Mouse (Mus musculus) cerebellum, adult 8-10 months (tissue): ENCODE data around the gene R3hdm4.
"Not testable (repeated sequence)": the region's sequence is repeated elsewhere in the genome, so short reads cannot be mapped to it uniquely, and the experiment has no call there.

ENCODE experiments used
- DNase-seq: peaks from one replicate; pipeline ENCODE4 v3.0.0; 2022

Gene R3hdm4

DNA sequence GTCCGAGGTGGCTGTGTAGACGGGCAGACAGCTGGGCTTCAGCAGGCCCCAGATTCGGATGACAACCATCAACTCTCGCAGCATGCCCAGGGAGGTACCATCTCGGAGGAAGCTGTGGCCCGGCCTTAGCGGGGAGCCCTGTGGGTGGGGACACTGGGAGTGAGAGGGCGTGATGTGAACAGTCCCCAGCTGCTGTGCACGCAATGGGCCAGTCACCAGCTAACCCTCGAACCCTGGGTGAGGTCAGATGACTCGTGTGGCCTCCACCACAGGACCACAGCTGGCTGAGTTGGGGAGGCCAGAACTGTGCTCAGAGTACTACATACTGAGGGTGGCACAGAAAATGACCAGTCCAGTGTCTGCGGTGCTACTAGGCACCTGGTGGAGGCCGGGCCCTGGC is 24.2 kb downstream of the R3hdm4 start:
- no peak for DNase-seq

- no peak for DNase-seq
Observed at GRCm38 (mm10) chr10:79896306-79896705, 24.7 kb downstream of the R3hdm4 start.

DNA sequence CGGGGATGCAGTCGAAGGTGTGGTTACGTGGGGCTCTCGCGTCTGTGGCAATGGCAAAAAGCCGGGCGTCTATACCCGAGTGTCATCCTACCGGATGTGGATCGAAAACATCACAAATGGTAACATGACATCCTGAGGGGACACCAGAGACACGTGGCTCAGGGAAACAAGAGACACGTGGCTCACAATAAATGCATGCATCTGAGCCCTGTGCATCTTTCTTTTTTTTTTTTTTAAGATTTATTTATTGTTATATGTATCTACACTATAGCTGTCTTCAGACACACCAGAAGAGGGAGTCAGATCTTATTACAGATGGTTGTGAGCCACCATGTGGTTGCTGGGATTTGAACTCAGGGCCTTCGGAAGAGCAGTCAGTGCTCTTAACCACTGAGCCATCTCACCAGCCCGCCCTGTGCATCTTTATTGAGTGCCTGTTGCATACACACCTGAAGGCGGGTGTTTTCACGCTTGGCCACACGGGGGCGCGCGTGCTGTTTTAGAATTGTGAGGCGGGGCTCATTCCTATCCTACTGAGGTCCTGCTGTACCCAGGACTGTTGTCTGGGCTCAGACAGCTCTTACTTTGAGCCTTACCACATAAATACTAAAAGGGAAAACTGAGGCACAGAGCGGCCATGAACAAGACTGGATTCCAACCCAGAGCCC is 28.4 kb downstream of the R3hdm4 start:
- DNase-seq: peak; percentile 81

DNA sequence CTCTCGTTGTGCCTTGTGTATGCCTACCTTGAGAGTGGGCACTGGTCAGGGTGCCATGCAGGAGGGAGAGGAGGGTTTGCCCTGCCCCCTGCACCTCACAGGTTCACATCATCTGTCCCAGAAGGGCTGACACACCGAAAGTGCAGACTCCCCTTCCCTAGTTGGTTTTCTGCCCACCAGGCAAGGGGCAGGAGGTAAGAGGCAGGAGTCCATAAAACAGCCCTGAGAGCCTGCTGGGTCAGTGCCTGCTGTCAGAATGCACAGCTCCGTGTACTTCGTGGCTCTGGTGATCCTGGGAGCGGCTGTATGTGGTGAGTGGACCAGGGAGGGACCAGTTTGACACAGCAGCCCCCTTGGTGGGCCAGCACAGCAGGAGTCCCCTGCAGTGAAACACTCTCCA is 30.3 kb downstream of the R3hdm4 start, which contains the start of gene Cfd:
Gene Cfd (plus strand): TSS at position 184 of the 400 bp plus-strand sequence.
- no peak for DNase-seq

- DNase-seq: no peak
Observed at GRCm38 (mm10) chr10:79889386-79889785, 31.6 kb downstream of the R3hdm4 start.

DNA sequence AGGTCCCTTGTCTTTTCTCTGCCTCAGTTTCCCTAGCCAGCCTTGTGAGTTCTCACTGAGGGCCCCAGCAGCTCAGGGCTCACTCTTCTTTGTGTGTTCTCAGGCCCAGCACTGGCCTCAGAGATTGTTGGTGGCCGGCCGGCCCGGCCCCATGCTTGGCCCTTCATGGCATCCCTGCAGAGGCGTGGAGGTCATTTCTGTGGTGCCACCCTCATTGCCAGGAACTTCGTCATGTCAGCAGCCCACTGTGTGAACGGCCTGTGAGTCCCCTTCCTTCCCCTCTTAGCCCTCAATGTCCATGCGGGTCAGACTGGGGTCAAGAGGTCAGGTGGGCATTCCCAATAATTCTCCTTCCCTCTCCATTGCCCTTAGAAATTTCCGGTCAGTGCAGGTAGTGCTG is 34.4 kb downstream of the R3hdm4 start:
- no peak for DNase-seq

- DNase-seq: no peak
Observed at GRCm38 (mm10) chr10:79886054-79886453, 35.0 kb downstream of the R3hdm4 start, which contains the start of gene Elane. TSS of gene Elane (plus strand) at chr10:79886247.

- DNase-seq: not testable (repeated sequence)
Observed at GRCm38 (mm10) chr10:79884938-79885337, 36.1 kb downstream of the R3hdm4 start.

- no peak for DNase-seq
Observed at GRCm38 (mm10) chr10:79884446-79884845, 36.6 kb downstream of the R3hdm4 start.

GRCm38 (mm10) chr10:79883297-79884084 is 37.5 kb downstream of the R3hdm4 start:
- peak; percentile 80 for DNase-seq

GRCm38 (mm10) chr10:79881981-79882380 is 39.0 kb downstream of the R3hdm4 start:
- no peak for DNase-seq

GRCm38 (mm10) chr10:79880721-79881120 is 40.3 kb downstream of the R3hdm4 start:
- no peak for DNase-seq

GRCm38 (mm10) chr10:79879527-79879926 is 41.5 kb downstream of the R3hdm4 start:
- no peak for DNase-seq

DNA sequence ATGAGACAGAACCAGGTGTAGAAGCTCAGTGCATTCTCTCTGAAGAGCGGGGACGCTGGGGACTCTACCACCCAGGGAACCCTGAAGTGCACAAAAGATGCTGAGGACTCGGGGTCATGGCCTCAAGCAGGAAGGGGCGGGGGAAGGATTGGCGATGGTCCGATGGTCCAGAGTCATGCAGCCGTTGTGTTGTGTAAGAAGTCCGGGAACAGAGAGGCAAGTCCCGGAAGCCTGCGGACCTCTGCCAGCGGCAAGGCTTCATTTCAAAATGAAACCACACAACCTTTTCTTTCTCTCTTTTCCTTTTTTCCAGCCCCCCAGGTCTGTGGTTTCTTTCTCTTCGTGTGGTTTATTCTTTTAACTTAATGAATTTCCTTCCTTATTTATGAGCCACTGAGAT is 43.3 kb downstream of the R3hdm4 start:
- no peak for DNase-seq

DNA sequence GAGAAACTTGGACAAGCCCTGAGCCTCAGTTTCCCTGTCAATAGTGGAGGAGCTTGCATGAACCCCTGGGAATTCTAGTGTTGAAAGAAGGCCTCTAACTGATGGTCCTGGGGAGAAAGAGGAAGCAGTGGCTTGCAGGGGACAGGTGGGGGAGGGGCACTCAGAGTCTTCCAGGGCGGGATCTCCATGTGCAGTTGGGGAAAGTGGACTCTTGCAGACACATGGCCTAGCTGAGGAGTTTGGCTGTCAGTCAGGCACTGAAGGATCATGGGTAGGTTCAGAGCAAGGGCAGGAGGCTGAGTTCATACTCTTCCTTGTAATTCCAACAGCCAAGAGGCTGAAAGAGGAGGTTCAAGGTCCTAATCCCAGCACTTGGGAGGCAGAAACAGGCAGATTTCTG is 43.8 kb downstream of the R3hdm4 start:
- DNase-seq: no peak

DNA sequence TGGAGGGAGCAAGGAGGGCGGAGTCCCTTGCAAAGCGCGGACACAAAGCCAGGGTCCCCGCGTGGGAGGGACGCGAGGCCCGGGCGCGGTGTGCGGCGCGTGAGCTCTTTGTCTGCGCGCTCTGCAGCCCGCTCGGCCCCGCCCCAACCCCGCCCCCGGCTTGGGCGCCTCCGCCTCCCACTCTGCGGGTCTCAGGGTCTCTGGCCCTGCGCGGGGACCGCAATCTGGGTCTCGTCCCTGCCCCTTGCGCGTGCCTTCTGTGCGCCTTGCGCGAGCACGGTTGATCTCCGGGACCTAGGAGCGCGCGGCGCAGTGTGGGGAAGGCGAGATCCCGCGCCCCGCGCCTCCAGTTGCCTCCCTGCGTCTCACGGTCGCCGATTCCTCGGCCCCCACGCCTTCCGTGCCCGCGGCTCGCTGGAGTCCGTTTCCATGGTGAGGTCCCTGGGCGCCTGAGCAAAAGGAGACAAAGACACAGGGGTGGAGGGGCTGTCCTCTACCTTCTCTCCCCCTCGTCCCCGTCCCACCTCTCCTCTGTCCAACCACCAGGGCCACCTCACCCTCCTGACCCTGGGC is 46.6 kb downstream of the R3hdm4 start, which contains the start of the genes Prtn3 and Plppr3:
Gene Prtn3 (plus strand): TSS at position 187 of the 573 bp plus-strand sequence.
Gene Plppr3 (minus strand): TSS at position 345 of the 573 bp plus-strand sequence.
- no peak for DNase-seq

GRCm38 (mm10) chr10:79873715-79874289 is 47.2 kb downstream of the R3hdm4 start:
- no peak for DNase-seq

- no peak for DNase-seq
Observed at GRCm38 (mm10) chr10:79873313-79873712, 47.7 kb downstream of the R3hdm4 start.

DNA sequence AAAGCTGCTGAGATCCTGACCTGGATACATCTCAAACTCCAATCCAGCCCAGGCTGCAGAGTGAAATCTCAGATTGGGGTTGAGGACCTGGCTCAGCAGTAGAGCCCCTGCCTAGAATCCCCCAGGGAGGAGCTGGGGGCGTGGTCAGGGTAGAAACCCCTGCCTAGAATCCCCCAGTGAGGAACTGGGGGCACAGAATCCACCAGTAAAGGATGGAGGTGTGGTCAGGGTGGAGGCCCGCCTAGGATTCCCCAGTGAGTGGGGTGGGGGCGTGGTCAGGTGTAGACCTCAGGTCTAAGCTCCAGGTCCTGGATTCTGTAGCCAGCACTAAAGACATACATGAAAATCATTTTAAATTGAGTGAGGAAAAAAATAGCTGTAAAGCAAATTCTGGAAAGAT is 48.1 kb downstream of the R3hdm4 start:
- DNase-seq: no peak

DNA sequence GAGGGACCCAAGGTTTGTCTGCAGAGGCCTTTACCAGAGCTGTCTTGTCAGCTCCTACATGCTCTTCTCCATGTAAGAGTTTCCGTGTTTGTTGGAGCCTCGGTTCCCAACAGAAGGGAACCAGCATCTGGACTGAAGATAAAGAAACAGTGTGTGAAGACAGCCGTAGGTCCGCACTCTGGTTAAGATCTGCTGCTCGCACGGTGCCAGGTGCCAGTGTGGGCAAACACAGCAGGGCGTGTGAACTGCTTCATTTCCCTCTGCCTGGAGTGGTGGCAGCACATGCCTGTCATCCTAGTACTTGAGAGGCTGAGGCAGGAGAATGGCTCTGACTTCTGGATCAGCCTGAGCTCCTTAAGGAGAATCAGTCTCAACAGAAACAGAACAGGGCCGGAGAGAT is 49.2 kb downstream of the R3hdm4 start:
- DNase-seq: no peak

GRCm38 (mm10) chr10:79866601-79867000 is 54.4 kb downstream of the R3hdm4 start:
- DNase-seq: no peak

- DNase-seq: no peak
Observed at GRCm38 (mm10) chr10:79865801-79866295, 55.2 kb downstream of the R3hdm4 start.

DNA sequence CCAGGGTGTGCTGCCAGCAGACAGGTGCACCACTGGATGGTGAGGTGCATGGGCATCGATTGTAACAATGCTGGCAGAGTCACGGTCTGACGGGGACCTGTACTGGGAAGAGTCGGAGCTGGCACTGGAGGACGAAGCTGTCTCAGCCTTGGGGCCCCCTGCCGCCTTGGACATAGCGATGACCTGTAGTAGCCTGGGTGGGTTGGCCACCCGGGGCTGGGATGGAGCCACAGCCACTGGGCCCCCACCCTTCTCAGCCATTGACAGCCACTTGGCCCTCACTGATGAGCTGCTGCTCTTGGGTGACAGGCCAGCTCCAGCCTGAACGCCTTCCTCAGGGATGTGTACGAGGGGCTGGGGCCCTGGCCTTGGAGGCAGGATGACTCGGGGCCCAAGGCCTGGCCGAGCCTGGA is 55.8 kb downstream of the R3hdm4 start:
- no peak for DNase-seq
